Mouse (Mus musculus) hindbrain, embryonic 13.5 days (tissue): ENCODE results near the gene Rel. TPM values are rescaled to one million over a fixed set of nuclear protein-coding genes. Genes with fewer than 3 reads are reported as not detected.
"Not testable (repeated sequence)": the region's sequence is repeated elsewhere in the genome, so short reads cannot be mapped to it uniquely, and the experiment has no call there.

ENCODE experiments used
- ATAC-seq: fragments of 200-750 bp; cut with Nextera tagmentation; 2 replicates; pipeline ENCODE4 v1.8.0; 2017; ENCODE audit warnings: moderate TSS enrichment; ENCODE audit not compliant: low FRiP score
- H3K27ac ChIP-seq: fragments of 300-500 bp; sonication (generic); 2 replicates; pipeline ENCODE4 v1.5.1; 2015; ENCODE audit warnings: inconsistent platforms, mild to moderate bottlenecking, moderate library complexity
- H3K27me3 ChIP-seq: fragments of 300-500 bp; sonication (generic); 2 replicates; pipeline ENCODE4 v1.6.1; 2015; ENCODE audit warnings: mild to moderate bottlenecking, inconsistent platforms
- H3K36me3 ChIP-seq: fragments of 300-500 bp; sonication (generic); 2 replicates; pipeline ENCODE4 v1.6.1; 2015; ENCODE audit warnings: mild to moderate bottlenecking, inconsistent platforms
- H3K4me1 ChIP-seq: fragments of 300-500 bp; sonication (generic); replicated peaks from 2 replicates; pipeline ENCODE4 v1.6.1; 2015; ENCODE audit warnings: inconsistent platforms
- H3K4me2 ChIP-seq: fragments of 300-500 bp; sonication (generic); 2 replicates; pipeline ENCODE4 v1.6.1; 2015; ENCODE audit warnings: inconsistent platforms, mild to moderate bottlenecking, moderate library complexity
- H3K4me3 ChIP-seq: fragments of 300-500 bp; sonication (generic); 2 replicates; pipeline ENCODE4 v1.5.1; 2015; ENCODE audit warnings: mild to moderate bottlenecking, inconsistent platforms
- H3K9ac ChIP-seq: fragments of 300-500 bp; sonication (generic); 2 replicates; pipeline ENCODE4 v1.6.1; 2015; ENCODE audit warnings: mild to moderate bottlenecking, inconsistent platforms
- H3K9me3 ChIP-seq: fragments of 300-500 bp; sonication (generic); 2 replicates; pipeline ENCODE4 v1.6.1; 2016; ENCODE audit warnings: inconsistent platforms
- WGBS: fragments of 180-500 bp; shearing (Covaris S2); methylation state at CpG from one replicate; pipeline ENCODE4 v1.1.7; 2015; 5-methylcytosine and 5-hydroxymethylcytosine counted together
- polyA plus RNA-seq: library from polyadenylated mRNA; unstranded; fragments of >200 nt; fragmentation: Nextera tagmentation; extraction: Ambion mirVana; gene quantifications from 2 replicates; pipeline ENCODE4 v1.2.1, GENCODE M21; 2015

Gene Rel
- polyA plus RNA-seq, result 0.43 and 0.54 TPM in 2 replicates

GRCm38 (mm10) chr11:23770760-23771506, at the start of gene Rel:
Rel (minus strand) TSS chr11:23770970.
- under 1% methylated on average over 64 of the region's 88 CpGs for WGBS
- H3K4me1 ChIP-seq, result peaks cover 13% of the 10 kb centered on the region
- ATAC-seq, result peak; percentile 96
- H3K27ac ChIP-seq, result peak within 1 kb of the TSS; percentile 91
- H3K4me2 ChIP-seq, result peak within 1 kb of the TSS; percentile 77
- H3K9me3 ChIP-seq, result no peaks in the 10 kb centered on the region
- peak within 1 kb of the TSS; percentile 76 for H3K4me3 ChIP-seq
- H3K36me3 ChIP-seq, result no peaks in the 10 kb centered on the region
- peaks cover 18% of the 10 kb centered on the region for H3K27me3 ChIP-seq
- peak within 1 kb of the TSS; percentile 80 for H3K9ac ChIP-seq

GRCm38 (mm10) chr11:23818745-23819144, 48.0 kb upstream of the Rel start:
- Histone ChIP-seq H3K4me1 (no peaks in the 10 kb centered on the region), H3K4me2 (no peak overlapping the region), H3K27me3 (no peaks in the 10 kb centered on the region), H3K9ac (no peak overlapping the region), H3K27ac (no peak overlapping the region), H3K9me3 (peaks cover 3% of the 10 kb centered on the region; the same call in 1 of the 2 replicates), H3K4me3 (no peak overlapping the region), H3K36me3 (no peaks in the 10 kb centered on the region)
- no peak for ATAC-seq
- 86% methylated on average over 1 of the region's 1 CpGs for WGBS

- 69% methylated on average over 2 of the region's 2 CpGs for WGBS
- no peak overlapping the region for H3K4me2 ChIP-seq
- no peak overlapping the region for H3K4me3 ChIP-seq
- H3K9ac ChIP-seq, result no peak overlapping the region
- no peak for ATAC-seq
- no peaks in the 10 kb centered on the region for H3K27me3 ChIP-seq
- no peak overlapping the region for H3K27ac ChIP-seq
- H3K4me1 ChIP-seq, result no peaks in the 10 kb centered on the region
- H3K9me3 ChIP-seq, result no peaks in the 10 kb centered on the region
- no peaks in the 10 kb centered on the region for H3K36me3 ChIP-seq
These were observed 40.0 kb upstream of the Rel start for GRCm38 (mm10) chr11:23810741-23811140.

GRCm38 (mm10) chr11:23805716-23806115, 34.9 kb upstream of the Rel start:
- Histone ChIP-seq H3K9ac (no peak overlapping the region), H3K4me2 (no peak overlapping the region), H3K4me1 (no peaks in the 10 kb centered on the region), H3K27me3 (no peaks in the 10 kb centered on the region), H3K9me3 (no peaks in the 10 kb centered on the region), H3K36me3 (no peaks in the 10 kb centered on the region), H3K4me3 (no peak overlapping the region), H3K27ac (no peak overlapping the region)
- WGBS, result 67% methylated on average over 3 of the region's 3 CpGs
- ATAC-seq, result no peak

GRCm38 (mm10) chr11:23803136-23803535, 32.4 kb upstream of the Rel start:
- WGBS, result 89% methylated on average over 7 of the region's 7 CpGs
- no peak for ATAC-seq
- no peak overlapping the region for H3K4me3 ChIP-seq
- no peak overlapping the region for H3K4me2 ChIP-seq
- no peak overlapping the region for H3K9ac ChIP-seq
- H3K36me3 ChIP-seq, result no peaks in the 10 kb centered on the region
- no peaks in the 10 kb centered on the region for H3K27me3 ChIP-seq
- no peaks in the 10 kb centered on the region for H3K4me1 ChIP-seq
- H3K9me3 ChIP-seq, result no peaks in the 10 kb centered on the region
- H3K27ac ChIP-seq, result no peak overlapping the region

- Histone ChIP-seq H3K27me3 (no peaks in the 10 kb centered on the region), H3K27ac (no peak overlapping the region), H3K9ac (no peak overlapping the region), H3K4me1 (no peaks in the 10 kb centered on the region), H3K4me2 (no peak overlapping the region), H3K9me3 (no peaks in the 10 kb centered on the region), H3K36me3 (no peaks in the 10 kb centered on the region), H3K4me3 (no peak overlapping the region)
- no peak for ATAC-seq
- WGBS, result 93% methylated on average over 1 of the region's 1 CpGs
These were observed 31.5 kb upstream of the Rel start for GRCm38 (mm10) chr11:23802256-23802655.

GRCm38 (mm10) chr11:23801851-23802250, 31.1 kb upstream of the Rel start:
- Histone ChIP-seq H3K9ac (no peak overlapping the region), H3K27me3 (no peaks in the 10 kb centered on the region), H3K4me3 (no peak overlapping the region), H3K36me3 (no peaks in the 10 kb centered on the region), H3K4me2 (no peak overlapping the region), H3K9me3 (no peaks in the 10 kb centered on the region), H3K4me1 (no peaks in the 10 kb centered on the region), H3K27ac (no peak overlapping the region)
- 84% methylated on average over 7 of the region's 7 CpGs for WGBS
- ATAC-seq, result no peak

- 83% methylated on average over 5 of the region's 5 CpGs for WGBS
- not testable (repeated sequence) for H3K9me3 ChIP-seq, H3K36me3 ChIP-seq, H3K27ac ChIP-seq, H3K4me1 ChIP-seq, H3K27me3 ChIP-seq, H3K4me3 ChIP-seq, ATAC-seq, H3K9ac ChIP-seq, H3K4me2 ChIP-seq
These were observed 12.9 kb upstream of the Rel start for GRCm38 (mm10) chr11:23783677-23784076.

GRCm38 (mm10) chr11:23783085-23783484, 12.3 kb upstream of the Rel start:
- 88% methylated on average over 5 of the region's 5 CpGs for WGBS
- no peak overlapping the region for H3K27ac ChIP-seq

GRCm38 (mm10) chr11:23782038-23782437, 11.3 kb upstream of the Rel start:
- Histone ChIP-seq H3K4me2 (no peak overlapping the region), H3K36me3 (no peaks in the 10 kb centered on the region), H3K4me3 (no peak overlapping the region), H3K9me3 (no peaks in the 10 kb centered on the region), H3K9ac (no peak overlapping the region), H3K27ac (no peak overlapping the region), H3K27me3 (no peaks in the 10 kb centered on the region), H3K4me1 (no peaks in the 10 kb centered on the region)
- no peak for ATAC-seq
- WGBS, result 80% methylated on average over 3 of the region's 3 CpGs

More at GRCm38 (mm10) chr11:23783085-23783484, 12.3 kb upstream of the Rel start:
- no peak for ATAC-seq
- Histone ChIP-seq H3K4me1 (no peaks in the 10 kb centered on the region), H3K9me3 (no peaks in the 10 kb centered on the region), H3K27me3 (no peaks in the 10 kb centered on the region), H3K36me3 (no peaks in the 10 kb centered on the region), H3K4me3 (no peak overlapping the region), H3K4me2 (no peak overlapping the region), H3K9ac (no peak overlapping the region)

GRCm38 (mm10) chr11:23778787-23779201, 8.0 kb upstream of the Rel start:
- 0 out of 2 replicates have a peak, but pooled peaks cover 3% of the 10 kb centered on the region for H3K27me3 ChIP-seq
- no peaks in the 10 kb centered on the region for H3K4me1 ChIP-seq
- H3K27ac ChIP-seq, result no peak overlapping the region
- 89% methylated on average over 8 of the region's 8 CpGs for WGBS
- no peak overlapping the region for H3K4me2 ChIP-seq
- H3K9me3 ChIP-seq, result no peaks in the 10 kb centered on the region
- ATAC-seq, result no peak
- no peak overlapping the region for H3K4me3 ChIP-seq
- H3K9ac ChIP-seq, result no peak overlapping the region
- no peaks in the 10 kb centered on the region for H3K36me3 ChIP-seq

- Histone ChIP-seq H3K9ac (no peak overlapping the region), H3K36me3 (no peaks in the 10 kb centered on the region), H3K4me3 (no peak overlapping the region), H3K4me1 (peaks cover 13% of the 10 kb centered on the region), H3K9me3 (no peaks in the 10 kb centered on the region), H3K27ac (no peak overlapping the region), H3K4me2 (no peak overlapping the region), H3K27me3 (peaks cover 18% of the 10 kb centered on the region)
- ATAC-seq, result no peak
- 37% methylated on average over 1 of the region's 1 CpGs for WGBS
These were observed 1.7 kb upstream of the Rel start for GRCm38 (mm10) chr11:23772471-23772870.

GRCm38 (mm10) chr11:23771507-23772097, 832 bp upstream of the Rel start:
- Histone ChIP-seq H3K4me1 (peaks cover 13% of the 10 kb centered on the region), H3K4me2 (peak overlapping the region; percentile 77), H3K27ac (peak overlapping the region; percentile 91), H3K4me3 (peak overlapping the region; percentile 76), H3K27me3 (peaks cover 18% of the 10 kb centered on the region), H3K36me3 (no peaks in the 10 kb centered on the region), H3K9ac (peak overlapping the region; percentile 80), H3K9me3 (no peaks in the 10 kb centered on the region)
- WGBS, result 6% methylated on average over 21 of the region's 21 CpGs
- ATAC-seq, result no peak; the same call in 1 of the 2 replicates
